Comparison of ENCODE assay signal across 13 mouse cellular contexts in genomic region chr15:88123907-88124523, GRCm38 (mm10).
DNase-seq lines count a peak whose midpoint lies in the region; ATAC-seq and TF ChIP-seq lines count a peak whose summit lies in the region.
"Had no signal": no experiment of that assay in that cellular context is flagged by ENCODE, and none has a peak within 500 bp of the region (broad histone marks: within the 10 kb centered on the region; RNA-seq: fewer than 3 reads in every experiment).

No protein-coding gene starts in this region.

- peak; percentile 71 for DNase-seq in forebrain, embryonic 14.5 days (ENCODE audit: low spot score)
- DNase-seq in layer of hippocampus, postnatal 14 days (ENCODE audit: low spot score in 2 of 2) = peak; percentile 8 to 14
- DNase-seq in layer of hippocampus, adult 2 months (ENCODE audit: low spot score in 2 of 2) = no peak
- DNase-seq in right cerebral cortex, adult 18-20 months = peak; percentile 14
- DNase-seq in right cerebral cortex, postnatal 36 days (ENCODE audit: low spot score in 2 of 2) = no peak
- peak; percentile 50 for DNase-seq in right cerebral cortex, postnatal 4 days
- DNase-seq in stomach, postnatal 0 days (ENCODE audit: low spot score) = no peak
- DNase-seq: spleen, adult 18-20 months had no signal

- no peak overlapping the region for H3K9ac ChIP-seq in forebrain, embryonic 14.5 days (ENCODE audit: low read length)
- H3K9ac ChIP-seq in forebrain, embryonic 13.5 days = no peak overlapping the region
- no peak overlapping the region for H3K9ac ChIP-seq in stomach, postnatal 0 days (ENCODE audit: low read length)
- H3K9ac ChIP-seq: heart, embryonic 15.5 days had no signal

- no peaks in the 10 kb centered on the region for H3K27me3 ChIP-seq in forebrain, embryonic 14.5 days (replicated peaks; ENCODE audit: control insufficient read depth, insufficient read depth, low read length)
- H3K27me3 ChIP-seq in forebrain, embryonic 13.5 days = no peaks in the 10 kb centered on the region
- H3K27me3 ChIP-seq in stomach, postnatal 0 days (ENCODE audit: control insufficient read depth, insufficient read depth, low read length) = no peaks in the 10 kb centered on the region
- H3K27me3 ChIP-seq: heart, embryonic 15.5 days had no signal

- 0 out of 2 replicates have a peak, but pooled peaks have one; percentile 44 for ATAC-seq in forebrain, embryonic 14.5 days
- ATAC-seq in forebrain, embryonic 13.5 days = no peak
- ATAC-seq in stomach, postnatal 0 days (ENCODE audit: low FRiP score, low TSS enrichment) = no peak

- no peak overlapping the region for H3K27ac ChIP-seq in forebrain, embryonic 14.5 days (ENCODE audit: low read depth, low read length)
- no peak overlapping the region for H3K27ac ChIP-seq in forebrain, embryonic 13.5 days
- no peak overlapping the region for H3K27ac ChIP-seq in layer of hippocampus, adult 2 months
- H3K27ac ChIP-seq in stomach, postnatal 0 days (replicated peaks) = no peak overlapping the region
- H3K27ac ChIP-seq: embryonic facial prominence, embryonic 10.5 days; heart, embryonic 15.5 days; kidney, postnatal 0 days had no signal

- H3K4me1 ChIP-seq in forebrain, embryonic 14.5 days (ENCODE audit: control insufficient read depth, insufficient read depth, low read length) = no peaks in the 10 kb centered on the region
- no peaks in the 10 kb centered on the region for H3K4me1 ChIP-seq in forebrain, embryonic 13.5 days
- H3K4me1 ChIP-seq in stomach, postnatal 0 days (replicated peaks; ENCODE audit: control insufficient read depth, insufficient read depth) = no peaks in the 10 kb centered on the region
- H3K4me1 ChIP-seq: embryonic facial prominence, embryonic 10.5 days; heart, embryonic 15.5 days had no signal

- WGBS in forebrain, embryonic 14.5 days = 57% methylated on average over 24 of the region's 24 CpGs
- 76% methylated on average over 24 of the region's 24 CpGs for WGBS in forebrain, embryonic 13.5 days
- WGBS in stomach, postnatal 0 days = 86% methylated on average over 24 of the region's 24 CpGs

- no peak overlapping the region for H3K4me3 ChIP-seq in forebrain, embryonic 14.5 days (ENCODE audit: low read depth, low read length)
- no peak overlapping the region for H3K4me3 ChIP-seq in forebrain, embryonic 13.5 days
- H3K4me3 ChIP-seq in layer of hippocampus, adult 2 months = no peak overlapping the region
- H3K4me3 ChIP-seq in stomach, postnatal 0 days (ENCODE audit: low read depth, low read length) = no peak overlapping the region
- H3K4me3 ChIP-seq: embryonic facial prominence, embryonic 10.5 days; heart, embryonic 15.5 days had no signal

- TF ChIP-seq CTCF in layer of hippocampus, adult 2 months (conservative IDR thresholded peaks at IDR 0.05) = no peak
- TF ChIP-seq CTCF in stomach, postnatal 0 days (IDR thresholded peaks at IDR 0.05; ENCODE audit: low read depth) = no peak

- no peak overlapping the region for H3K4me2 ChIP-seq in forebrain, embryonic 14.5 days (ENCODE audit: low read length)
- H3K4me2 ChIP-seq in forebrain, embryonic 13.5 days = no peak overlapping the region
- H3K4me2 ChIP-seq in stomach, postnatal 0 days (replicated peaks; ENCODE audit: low read depth) = no peak overlapping the region
- H3K4me2 ChIP-seq: heart, embryonic 15.5 days; liver, embryonic 11.5 days had no signal

- no peak for TF ChIP-seq EP300 in stomach, postnatal 0 days (optimal IDR thresholded peaks at IDR 0.05)

- H3K9me3 ChIP-seq in forebrain, embryonic 14.5 days (replicated peaks; ENCODE audit: control insufficient read depth, low read length) = no peaks in the 10 kb centered on the region
- H3K9me3 ChIP-seq in forebrain, embryonic 13.5 days (replicated peaks) = no peaks in the 10 kb centered on the region
- no peaks in the 10 kb centered on the region for H3K9me3 ChIP-seq in stomach, postnatal 0 days (ENCODE audit: control insufficient read depth, low read length)
- H3K9me3 ChIP-seq: embryonic facial prominence, embryonic 10.5 days; heart, embryonic 15.5 days had no signal

- no peaks in the 10 kb centered on the region for H3K36me3 ChIP-seq in forebrain, embryonic 14.5 days (ENCODE audit: control insufficient read depth, insufficient read depth, low read length)
- no peaks in the 10 kb centered on the region for H3K36me3 ChIP-seq in forebrain, embryonic 13.5 days (ENCODE audit: poor library complexity, severe bottlenecking)
- no peaks in the 10 kb centered on the region for H3K36me3 ChIP-seq in stomach, postnatal 0 days (ENCODE audit: control insufficient read depth, insufficient read depth, low read length)
- H3K36me3 ChIP-seq: embryonic facial prominence, embryonic 10.5 days; heart, embryonic 15.5 days had no signal

Comparison
In these comparisons a context has a peak if more than half of its experiments do, and no peak if none do; other contexts are left out.
1. DNase-seq: peak in forebrain, embryonic 14.5 days (single experiment), layer of hippocampus, postnatal 14 days (2 of 2), right cerebral cortex, adult 18-20 months (single experiment) and right cerebral cortex, postnatal 4 days (single experiment); none in layer of hippocampus, adult 2 months (0 of 2), right cerebral cortex, postnatal 36 days (0 of 2) and stomach, postnatal 0 days (single experiment).